Mouse (Mus musculus) lung, postnatal 10 days (tissue): Measurements from ENCODE around the gene Fastkd1.
"Not testable (repeated sequence)": the region's sequence is repeated elsewhere in the genome, so short reads cannot be mapped to it uniquely, and the experiment has no call there.

Experiments
- DNase-seq: peaks from one replicate; pipeline ENCODE4 v3.0.0; 2021

Fastkd1 gene

DNA sequence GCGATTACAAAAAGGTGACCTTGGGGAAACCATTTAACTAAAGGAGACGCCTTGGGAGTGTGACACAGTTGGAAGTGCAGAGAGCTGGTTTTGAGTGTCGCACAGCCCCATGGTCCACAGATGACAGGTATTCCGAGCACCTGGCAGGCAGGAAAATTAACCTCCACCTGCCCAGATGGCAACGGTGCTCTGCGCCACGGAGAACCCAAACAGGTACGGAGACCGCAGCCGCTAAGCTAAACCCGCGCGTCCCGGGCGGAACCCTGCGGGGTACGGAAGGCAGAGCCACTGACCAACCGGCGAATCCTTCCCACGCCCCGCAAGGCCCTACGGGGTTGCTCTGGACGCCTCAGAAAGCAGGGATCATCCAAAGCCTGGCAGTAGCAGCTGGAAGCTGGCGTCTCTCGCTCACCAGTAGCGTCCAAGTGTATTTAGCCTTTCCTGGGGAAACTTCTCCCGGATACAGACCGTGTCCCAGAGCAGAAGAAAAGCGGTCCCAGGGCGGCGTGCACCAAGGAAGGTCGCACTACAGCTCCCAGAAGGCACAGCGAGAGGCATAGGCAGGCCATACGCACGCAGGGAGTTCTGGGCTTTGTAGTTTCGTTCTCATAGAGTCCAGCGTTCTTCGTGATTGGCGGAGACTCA lies at the start of gene Fastkd1:
TSS of gene Fastkd1 (minus strand) at position 536 of the 645 bp plus-strand sequence.
- peak; percentile 92 for DNase-seq

DNA sequence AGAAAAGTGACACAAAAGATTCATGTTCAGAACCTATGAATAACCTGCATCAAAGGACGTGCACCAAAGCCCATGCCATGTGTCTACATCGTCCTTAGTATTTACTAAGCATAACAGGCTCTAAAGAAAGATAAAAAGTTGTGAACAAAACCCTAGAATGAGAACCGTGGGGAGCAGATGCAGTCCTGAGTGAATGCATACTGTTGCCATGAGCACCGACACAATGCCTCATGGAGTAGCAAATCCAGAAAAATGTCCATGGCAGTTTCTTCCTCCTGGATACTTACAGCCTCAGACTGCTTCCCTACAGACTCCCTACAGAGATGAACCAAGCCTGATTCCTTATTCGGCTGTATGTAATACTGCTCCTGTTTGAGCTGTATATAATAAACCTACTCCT lies 47.7 kb upstream of the Fastkd1 start:
- no peak for DNase-seq

DNA sequence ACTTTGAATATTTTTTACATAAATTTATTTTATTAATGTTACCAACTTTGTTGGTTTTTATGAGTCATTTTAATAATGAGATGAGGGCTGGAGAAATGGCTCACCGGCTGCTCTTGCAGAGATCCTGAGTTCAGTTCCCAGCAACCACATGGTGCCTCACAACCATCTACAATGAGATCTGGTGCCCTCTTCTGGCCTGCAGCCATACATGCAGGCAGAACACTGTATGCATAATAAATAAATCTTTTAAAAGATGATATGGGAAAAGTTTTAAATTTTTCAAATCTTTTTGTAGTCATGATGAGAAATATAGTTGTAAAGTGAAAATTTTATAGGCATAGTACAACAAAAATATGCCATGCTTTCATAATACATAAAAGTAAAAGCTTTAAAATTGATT lies 31.8 kb upstream of the Fastkd1 start:
- DNase-seq, result no peak

DNA sequence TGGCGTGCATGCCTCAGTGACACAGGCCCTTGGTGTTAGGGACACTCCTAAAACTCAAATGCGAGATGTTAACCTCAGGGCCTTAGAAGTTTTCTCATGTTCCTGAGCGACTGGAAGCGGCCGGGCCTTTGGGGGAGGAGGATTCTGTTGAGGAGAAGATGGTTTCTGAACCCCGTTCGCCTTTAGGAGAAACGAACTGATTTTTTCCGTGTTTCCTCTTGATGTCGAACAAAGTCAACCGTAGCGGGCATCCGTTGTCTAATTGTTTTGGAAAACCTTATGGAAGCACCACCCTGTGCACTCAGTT lies 10.2 kb upstream of the Fastkd1 start:
- no peak for DNase-seq

DNA sequence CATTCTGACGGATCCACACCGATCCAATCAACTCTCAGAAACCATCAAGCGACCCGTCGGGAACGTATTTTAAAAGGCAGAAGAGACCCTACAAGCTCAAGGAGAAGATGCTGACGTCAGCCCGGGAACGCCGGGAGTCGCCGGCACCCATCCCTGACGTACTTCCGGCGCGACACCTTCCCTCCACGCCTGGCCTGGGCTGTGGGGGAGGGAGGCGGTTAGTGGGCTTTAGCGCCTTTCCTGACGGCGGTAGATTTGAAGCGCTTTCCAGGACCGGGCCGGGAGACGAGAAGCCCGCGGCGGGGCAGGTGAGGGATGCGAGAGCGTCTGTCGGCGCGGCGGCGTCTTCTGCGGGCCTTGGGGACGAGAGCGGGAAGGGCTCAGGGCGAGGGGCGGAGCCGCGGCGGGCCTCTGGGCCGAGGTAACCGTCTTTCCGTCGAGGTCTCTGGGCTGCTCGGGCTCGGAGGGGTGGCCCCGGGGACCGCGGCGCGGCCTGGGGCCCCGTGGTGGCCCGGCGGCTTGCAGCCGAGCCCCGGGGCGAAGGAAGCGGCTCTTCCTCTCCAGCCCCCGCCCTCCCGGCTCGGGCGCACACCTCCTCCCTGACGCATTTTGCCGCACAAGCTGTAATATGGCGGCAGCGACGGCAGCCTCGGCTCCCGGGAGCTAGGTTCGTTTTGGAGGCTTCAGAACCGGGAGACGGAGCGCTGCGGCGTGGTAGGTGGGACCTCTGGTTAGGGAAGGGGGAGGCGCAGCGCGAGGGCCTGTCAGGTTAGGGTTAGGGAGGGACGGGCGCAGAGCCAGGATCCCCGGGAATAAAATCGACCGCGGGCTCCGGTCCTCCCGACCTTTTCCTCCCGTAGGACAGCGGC lies 9.6 kb upstream of the Fastkd1 start:
- peak; percentile 94 for DNase-seq

DNA sequence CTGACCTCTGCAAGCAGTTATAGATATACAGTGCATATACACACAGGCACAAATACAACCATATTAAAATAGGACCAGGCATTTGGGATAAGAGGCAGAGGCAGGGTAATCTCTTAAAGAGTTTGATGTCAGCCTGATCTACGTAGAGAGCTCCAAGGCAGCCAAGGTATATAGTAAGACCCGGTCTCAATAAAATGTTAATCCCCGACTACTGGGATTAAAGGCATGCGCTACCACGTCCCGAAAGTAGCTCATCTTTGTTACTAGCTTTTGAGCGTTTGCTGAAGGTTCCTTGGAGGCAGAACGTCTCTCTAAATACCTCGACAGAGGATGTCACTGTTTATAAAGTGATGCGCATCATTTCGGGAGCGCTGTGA lies 8.9 kb upstream of the Fastkd1 start, which contains the start of gene Ppig:
TSS of gene Ppig (plus strand) at position 273 of the 377 bp plus-strand sequence.
- no peak for DNase-seq

DNA sequence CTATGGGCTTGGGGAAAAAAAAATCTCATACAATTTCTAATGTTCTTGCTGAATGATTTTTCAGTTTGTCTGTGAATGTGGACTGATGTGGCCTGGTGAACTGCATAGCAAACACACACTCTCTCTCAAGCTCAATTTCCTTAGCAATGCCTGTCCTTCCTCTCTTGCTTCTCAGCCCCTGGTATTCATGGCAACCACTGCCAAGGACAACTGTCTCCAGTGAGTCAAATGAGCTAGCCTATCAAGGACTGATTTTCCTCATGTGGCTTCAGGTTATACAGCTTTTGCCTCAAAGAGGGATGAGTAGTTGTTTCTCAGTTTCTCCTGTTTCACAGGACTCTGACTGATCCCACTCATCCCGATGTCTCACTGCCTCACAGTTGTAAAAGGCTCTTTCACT lies 5.8 kb upstream of the Fastkd1 start:
- DNase-seq, result no peak

DNA sequence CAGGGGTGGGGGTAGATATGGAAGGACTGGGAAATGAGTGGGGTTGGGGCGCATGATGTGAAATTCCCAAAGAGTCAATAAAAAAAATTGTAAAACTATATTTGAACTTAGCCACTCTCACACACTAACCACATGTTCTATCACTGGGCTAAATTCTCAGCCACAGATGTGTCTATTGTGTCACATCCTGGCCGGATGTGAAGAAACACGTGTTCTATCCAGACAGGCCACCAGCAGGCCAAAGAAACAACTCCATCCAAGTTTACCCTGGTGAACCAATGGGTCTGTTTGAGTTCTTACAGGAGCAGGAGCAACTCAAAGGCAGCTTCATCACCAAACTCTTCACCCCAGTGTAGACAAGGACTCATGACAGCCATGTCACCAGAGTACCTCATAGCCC lies 3.2 kb upstream of the Fastkd1 start:
- DNase-seq, result no peak

DNA sequence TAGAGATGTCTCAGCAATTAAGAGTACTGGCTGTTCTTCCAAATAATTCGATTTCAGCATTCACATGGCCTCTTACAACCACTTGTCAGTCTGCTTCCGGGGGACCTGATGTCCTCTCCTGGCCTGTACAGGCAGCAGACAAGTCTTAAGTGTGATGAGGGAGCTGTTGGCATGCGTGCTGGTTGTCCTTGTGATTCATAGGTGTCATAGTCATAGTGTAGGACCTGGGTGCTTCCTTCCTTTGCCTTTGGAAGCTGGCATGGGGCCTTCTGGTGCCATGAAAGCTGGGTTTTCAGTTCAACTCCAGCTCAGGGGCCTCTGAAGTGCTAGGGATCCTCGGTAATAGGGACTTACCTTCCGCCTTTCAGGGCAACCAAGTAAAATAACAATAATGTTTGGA lies 810 bp upstream of the Fastkd1 start:
- DNase-seq, result no peak

DNA sequence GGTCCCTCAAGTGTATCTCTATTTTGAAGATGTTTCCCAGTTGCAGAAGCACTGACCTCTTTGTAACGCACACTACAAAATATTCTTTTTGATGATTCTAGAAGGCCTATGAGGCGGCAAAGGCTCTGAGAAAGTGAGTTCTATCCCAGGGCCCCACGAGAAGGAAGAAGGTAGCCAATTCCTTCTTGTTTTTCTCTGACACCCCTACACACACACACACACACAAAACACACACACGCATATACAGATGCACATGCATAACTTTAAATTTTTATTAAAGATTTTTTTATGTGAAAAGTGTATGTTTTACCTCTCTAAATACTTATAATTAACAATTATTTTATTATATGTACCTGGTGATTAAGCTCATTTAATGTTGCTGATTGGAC lies 304 bp upstream of the Fastkd1 start:
- DNase-seq, result no peak

DNA sequence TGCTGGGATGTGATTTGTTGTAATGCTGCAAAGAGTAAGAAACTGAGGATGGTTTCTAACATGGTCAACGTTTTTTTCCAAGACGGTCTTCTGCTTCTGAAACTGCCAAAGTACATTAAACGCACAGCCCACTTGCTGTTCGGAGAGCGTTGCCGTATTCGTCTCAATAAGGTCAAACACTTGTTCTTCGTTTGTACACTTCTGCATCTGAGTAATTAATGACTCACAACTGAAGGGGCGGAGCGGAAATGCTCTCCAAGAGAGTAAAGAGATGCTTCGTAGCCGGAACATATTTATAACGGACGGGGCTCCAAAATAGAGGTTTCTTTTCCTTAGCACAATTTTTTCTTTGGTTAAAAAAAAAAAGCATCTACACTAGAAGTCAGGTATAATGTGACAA lies 1.1 kb downstream of the Fastkd1 start:
- DNase-seq, result no peak

DNA sequence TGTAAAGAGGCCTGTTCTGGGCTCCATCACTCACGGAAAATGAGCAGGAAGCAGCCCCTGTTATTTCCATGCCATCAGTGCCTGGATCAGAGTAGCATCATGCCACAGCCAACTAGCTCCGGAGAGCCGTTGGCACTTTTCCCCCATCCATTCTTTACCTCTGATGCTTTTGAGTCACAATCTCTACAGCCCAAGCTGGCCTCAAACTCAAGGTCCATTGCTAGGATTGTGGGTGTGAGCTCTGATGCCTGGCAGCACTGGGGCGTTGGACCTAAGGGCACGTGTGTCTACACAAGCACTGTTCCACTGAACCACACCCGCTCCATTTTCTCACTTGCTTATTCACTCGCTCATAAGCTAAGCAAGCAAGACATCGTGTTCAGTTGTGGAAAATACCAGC lies 12.9 kb downstream of the Fastkd1 start:
- no peak for DNase-seq

DNA sequence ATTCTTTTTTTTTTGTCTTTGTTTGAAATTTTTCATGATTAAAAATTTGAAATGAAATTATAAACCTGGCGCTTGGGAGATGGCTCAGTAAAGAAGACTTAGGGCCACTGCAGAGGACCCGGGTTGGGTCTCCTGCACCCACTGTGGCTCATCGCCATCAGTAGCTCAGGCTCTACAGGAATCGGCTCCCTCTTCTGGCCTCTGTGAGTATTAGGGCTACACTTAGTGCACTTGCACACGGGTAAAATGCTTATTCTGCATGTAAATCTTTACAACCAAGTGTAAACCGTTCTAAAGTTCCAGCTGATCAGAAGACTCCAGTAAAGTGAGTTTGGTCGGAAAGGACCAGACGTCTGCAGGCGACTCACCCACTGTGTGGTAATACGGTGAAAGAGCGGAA lies 19.8 kb downstream of the Fastkd1 start:
- no peak for DNase-seq

DNA sequence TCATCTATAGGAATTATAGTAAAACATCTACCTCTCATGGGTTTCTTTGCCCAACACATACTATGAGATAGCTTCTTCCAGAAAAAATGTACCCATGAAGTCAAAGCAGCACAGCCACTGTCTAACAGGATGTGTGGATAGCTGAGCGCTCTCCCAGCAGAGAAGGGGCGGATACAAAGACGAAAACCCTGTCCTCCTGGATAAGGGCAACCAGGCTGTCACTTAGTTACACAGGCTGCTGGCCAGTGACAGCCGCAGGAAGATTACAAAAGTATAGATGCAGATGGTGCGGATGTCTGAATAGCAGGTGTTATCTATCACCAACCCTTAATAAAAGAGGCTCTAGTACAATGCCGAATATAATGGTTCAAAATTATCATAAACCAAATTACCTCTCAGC lies 22.5 kb downstream of the Fastkd1 start:
- peak; percentile 14 for DNase-seq

DNA sequence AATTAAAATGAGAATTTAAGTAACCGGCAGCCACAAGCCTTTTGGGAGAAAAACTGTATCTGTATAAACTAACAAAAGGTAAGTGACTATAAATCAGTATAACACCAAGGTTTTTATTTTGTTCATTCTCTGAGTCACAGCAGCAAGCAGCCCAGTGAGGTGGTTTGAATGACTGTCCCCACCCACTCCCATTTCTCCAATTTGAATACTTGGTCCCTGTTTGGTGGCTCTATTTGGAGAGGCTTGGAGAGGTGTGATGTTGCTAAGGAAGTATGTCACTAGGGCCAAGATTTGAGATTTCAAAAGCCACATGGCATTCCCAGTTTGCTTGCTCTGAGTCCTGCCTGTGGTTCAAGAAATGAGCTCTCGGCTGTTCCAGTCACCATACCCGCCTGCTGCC lies 23.1 kb downstream of the Fastkd1 start:
- DNase-seq, result no peak

DNA sequence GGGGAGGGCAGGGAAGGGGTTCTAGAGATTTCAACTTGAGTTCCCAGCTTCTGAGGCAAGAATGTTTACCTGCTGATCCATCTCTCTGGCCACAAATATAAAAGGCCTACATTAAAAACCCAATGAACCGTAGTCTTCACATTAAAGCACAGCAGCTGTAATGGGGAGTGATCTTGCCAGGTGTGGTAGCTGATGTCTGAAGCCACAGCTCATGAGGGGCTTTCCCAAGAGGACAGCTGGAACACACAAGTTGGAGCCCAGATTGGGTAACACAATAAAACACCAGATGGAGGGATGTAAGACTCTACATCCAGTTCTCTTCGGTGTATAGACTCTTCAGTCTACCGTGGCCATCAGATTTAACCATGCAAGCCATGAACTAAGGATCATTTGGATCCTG lies 28.8 kb downstream of the Fastkd1 start:
- no peak for DNase-seq

DNA sequence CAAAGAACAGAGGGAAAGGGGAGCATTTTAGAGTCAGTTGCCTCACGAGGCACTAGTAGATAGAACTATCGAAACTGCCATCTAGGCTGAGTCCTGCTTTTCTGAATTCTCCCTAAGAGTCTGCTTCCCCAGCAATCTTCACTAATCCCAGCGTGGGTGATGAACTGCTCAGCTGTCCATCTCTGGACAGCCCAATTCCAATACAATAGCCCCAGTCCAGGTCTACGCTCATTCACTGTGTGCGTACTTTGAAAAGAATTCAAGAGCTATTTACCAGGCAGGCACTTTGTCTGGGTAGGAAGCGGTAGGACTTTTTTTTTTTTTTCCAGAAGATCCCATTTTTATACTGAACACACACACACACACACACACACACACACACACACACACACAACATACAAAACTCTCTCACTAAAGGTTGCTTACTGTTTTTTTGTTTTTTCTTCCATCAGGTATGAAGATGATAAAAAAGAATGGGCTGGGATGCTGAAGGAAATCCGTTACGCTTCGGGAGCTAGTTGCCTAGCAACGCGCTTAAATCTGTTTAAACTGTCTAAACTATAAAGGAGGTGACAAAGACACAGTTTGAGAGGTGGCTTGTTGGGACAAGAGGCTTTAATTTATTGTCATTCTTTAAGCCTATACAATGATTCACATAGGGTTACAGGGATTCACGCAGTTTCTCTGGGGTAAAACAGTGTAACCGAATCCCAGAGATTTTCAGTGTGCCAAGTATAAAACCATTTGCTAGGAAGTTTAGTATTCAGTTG lies 30.1 kb downstream of the Fastkd1 start:
- no peak for DNase-seq

DNA sequence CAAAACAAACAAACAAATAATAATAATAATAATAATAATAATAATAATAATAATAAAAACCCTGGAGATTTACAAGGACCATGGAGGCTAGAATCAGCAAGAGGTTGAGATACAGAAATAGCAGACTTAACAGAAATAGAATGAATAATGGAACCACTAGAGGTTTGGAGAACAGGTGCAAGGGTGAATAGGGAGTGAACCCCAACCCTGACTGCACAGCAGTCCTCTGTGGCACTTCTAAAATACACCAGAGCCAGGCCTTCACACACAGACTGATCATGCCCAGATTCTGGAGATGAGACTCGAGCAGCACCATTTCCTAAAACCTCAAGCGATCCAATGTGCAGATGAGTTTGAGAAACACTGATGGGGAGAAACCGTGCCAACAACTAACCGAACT lies 31.4 kb downstream of the Fastkd1 start:
- no peak for DNase-seq

DNA sequence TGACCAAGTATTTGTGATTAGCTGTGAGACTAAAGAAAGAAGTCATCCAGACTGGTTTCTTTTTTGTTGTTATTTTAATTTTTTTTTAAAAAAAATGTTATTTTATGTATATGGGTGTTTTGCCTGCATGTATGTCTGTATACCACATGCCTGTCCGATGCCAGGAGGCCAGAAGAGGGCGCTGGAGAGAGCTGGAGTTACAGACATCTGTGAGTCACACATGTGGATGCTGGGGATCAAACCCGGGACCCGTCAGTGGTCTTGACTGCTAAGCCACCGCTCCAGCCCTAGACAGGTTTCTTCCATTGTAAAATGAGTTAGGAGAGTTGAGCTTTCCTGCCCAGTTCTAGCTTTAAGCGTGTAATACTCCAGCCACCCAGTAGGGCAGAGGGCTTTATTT lies 33.3 kb downstream of the Fastkd1 start:
- DNase-seq, result no peak

DNA sequence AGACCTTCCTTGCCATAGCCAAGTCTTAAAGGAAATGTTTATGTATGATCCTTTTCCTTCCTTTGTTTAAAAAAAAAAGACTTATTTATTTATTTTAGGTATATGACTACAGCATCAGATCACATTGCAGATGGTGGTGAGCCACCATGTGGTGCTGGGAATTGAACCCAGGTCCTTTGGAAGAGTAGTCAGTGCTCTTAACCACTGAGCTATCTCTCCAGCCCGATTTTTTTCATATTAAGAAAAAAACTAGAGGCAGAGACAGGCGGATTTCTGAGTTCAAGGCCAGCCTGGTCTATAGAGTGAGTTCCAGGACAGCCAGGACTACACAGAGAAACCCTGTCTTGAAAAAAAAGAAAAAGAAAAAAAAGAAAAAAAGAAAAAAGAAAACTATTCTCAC lies 36.1 kb downstream of the Fastkd1 start:
- DNase-seq, result not testable (repeated sequence)

DNA sequence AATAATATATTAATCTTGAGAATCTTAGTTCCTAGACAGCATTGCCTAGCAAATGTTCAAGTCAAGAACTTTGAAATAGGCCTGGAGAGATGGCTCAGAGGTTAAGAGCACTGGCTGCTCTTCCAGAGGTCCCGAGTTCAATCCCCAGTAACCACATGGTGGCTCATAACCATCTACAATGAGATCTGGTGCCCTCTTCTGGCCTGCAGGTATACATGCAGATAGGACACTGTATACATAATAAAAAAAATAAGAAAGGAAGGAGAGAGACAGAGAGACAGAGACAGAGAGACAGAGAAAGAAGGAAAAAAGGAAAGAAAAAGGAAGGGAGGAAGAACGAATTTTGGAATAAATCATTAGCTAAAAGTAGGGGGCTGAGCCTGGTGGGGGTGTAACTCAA lies 36.6 kb downstream of the Fastkd1 start:
- peak; percentile 17 for DNase-seq

DNA sequence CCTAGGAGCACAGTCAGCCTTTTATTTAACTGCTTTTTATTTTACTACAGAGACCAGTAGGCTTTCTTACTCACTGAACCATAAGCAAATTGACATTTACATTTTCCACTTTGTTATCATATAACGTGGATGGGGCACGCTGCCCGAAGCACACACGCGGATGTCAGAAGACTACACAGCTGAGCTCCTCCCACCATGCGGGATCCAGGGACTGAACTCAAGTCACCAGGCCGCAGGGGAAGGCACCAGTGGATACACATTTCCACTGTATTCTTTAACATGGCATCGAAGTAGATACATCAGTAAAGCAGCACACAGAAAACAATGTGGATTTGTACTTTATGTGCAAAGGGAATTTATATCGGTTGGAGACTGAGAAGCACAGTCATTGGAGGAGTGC lies 38.0 kb downstream of the Fastkd1 start:
- no peak for DNase-seq

DNA sequence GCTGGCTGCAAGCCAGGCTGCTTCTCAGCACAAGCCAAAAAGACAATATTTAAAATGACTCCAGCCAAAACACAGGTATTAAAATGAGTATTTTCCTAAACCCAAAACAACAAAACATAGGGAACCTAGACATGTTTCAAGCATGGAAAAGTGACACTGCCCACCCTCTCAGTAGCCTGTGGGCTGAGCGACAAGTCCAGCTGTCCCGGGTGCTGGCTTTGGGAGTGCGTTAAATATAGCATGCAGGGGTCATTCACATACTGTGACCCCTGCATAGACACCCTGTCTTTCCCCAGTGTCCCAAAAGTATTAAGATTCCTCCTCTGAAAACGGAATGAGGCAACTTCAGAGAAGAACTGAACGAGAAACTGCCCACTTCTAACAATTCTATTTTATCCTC lies 39.6 kb downstream of the Fastkd1 start:
- no peak for DNase-seq

DNA sequence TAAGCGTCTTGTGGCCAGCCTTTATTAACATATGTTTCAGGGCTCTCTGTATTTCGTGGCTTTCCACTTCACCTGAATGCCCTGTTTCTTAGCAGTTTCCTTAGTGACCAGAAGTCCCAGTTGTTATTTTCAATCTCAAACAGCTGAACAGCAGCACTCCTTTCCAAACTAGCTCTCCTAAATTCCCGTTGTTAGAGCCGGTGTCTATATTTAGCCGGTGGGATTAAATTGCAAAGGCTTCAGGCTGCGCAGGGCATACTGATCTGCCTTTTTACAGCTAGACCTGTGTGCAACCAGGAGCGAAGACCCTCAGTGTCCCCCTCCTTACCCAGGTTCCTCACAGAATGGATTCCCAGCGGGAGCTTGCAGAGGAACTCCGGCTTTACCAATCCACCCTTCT lies 43.5 kb downstream of the Fastkd1 start, which contains the start of gene Klhl41:
TSS of gene Klhl41 (plus strand) at position 268 of the 400 bp plus-strand sequence.
- no peak for DNase-seq
